8 mouse cellular contexts compared by ENCODE assay signal in the genomic region with DNA sequence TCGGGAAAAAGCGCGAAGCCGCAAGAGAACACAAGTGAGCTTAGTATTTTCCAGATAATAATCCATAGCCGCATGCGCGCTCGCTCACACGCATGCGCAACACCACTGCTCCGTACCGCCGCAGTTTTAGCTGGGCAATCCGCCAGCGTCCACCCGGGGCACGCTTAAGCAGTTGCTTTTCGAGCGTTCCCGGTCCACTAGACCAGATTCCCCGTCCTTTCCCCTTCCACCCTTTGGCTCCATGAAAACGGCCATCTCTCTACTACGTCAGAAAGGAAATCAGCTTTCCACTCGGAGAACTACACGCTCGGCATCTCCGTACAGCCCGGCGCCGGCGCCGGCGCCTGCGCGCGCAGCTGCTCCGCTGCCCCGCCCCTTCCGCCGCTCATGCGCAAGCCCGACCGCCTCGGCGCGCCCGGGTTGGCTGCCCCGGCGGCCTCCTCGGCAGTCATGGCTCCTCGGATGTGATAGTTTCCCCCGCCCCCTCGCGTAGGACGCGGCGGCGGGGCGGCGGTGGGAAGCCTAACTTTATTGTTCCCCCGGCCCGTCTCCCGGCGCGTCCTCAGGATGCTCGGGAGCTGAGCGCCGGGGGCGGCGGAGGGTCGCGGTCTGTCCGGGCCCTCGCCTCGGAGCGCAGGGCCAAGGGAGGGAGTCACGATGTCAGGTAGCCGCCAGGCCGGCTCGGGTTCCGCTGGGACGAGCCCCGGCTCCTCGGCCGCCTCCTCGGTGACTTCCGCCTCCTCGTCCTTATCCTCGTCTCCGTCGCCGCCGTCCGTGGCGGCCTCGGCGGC. TPM values are rescaled to one million over a fixed set of nuclear protein-coding genes. Genes with fewer than 3 reads are reported as not detected.
DNase-seq lines count a peak whose midpoint lies in the region; ATAC-seq lines count a peak whose summit lies in the region.
"Not testable (repeated sequence)": the region's sequence is repeated elsewhere in the genome, so short reads cannot be mapped to it uniquely, and the experiment has no call there.

TSS of gene Cop1 (plus strand) at position 540 of the 791 bp plus-strand sequence.

- peak within 1 kb of the TSS; percentile 66 for H3K4me2 ChIP-seq in intestine, embryonic 14.5 days (ENCODE audit: low read length)

- H3K4me3 ChIP-seq in intestine, embryonic 14.5 days (ENCODE audit: low read depth, low read length): peak within 1 kb of the TSS; percentile 58

- ATAC-seq in intestine, embryonic 14.5 days (replicated peaks; ENCODE audit: low FRiP score, low TSS enrichment, low read depth): peak; percentile 94

- peak within 1 kb of the TSS; percentile 83 for H3K27ac ChIP-seq in intestine, embryonic 14.5 days (ENCODE audit: low read depth)

- not testable (repeated sequence) for H3K9me3 ChIP-seq in intestine, embryonic 14.5 days (ENCODE audit: control insufficient read depth, low read length)

- H3K27me3 ChIP-seq in intestine, embryonic 14.5 days (replicated peaks; ENCODE audit: control insufficient read depth, insufficient read depth, low read length): not testable (repeated sequence)

- not testable (repeated sequence) for H3K36me3 ChIP-seq in intestine, embryonic 14.5 days (ENCODE audit: control insufficient read depth, insufficient read depth, low read length)

- intact Hi-C loops in left cerebral cortex, postnatal 14 days (cut with DNase I): loop anchor here (2.0 kb wide), 1 partner anchor 849 kb away; no protein-coding TSS in a partner anchor

- WGBS in intestine, embryonic 14.5 days: under 1% methylated on average over 70 of the region's 97 CpGs

- H3K9ac ChIP-seq in intestine, embryonic 14.5 days (ENCODE audit: low read length): peak within 1 kb of the TSS; percentile 68

- DNase-seq in adrenal gland, adult (ENCODE audit: inconsistent age in 2 of 2, low spot score in 1 of 2): peak; percentile 94 to 98
- DNase-seq in embryo, embryonic 10.5 days (ENCODE audit: low spot score): peak; percentile 91
- peak; percentile 95 for DNase-seq in gastrocnemius, postnatal 25 days
- DNase-seq in intestine, embryonic 14.5 days (ENCODE audit: low spot score): peak; percentile 96
- DNase-seq in left cerebral cortex, postnatal 14 days (ENCODE audit: low spot score in 2 of 2): peak; percentile 93
- DNase-seq in mesoderm, embryonic 11.5 days (ENCODE audit: low read depth, low spot score): peak; percentile 94
- DNase-seq in right cerebral cortex, postnatal 36 days (ENCODE audit: low spot score in 2 of 2): peak; percentile 86 to 87
- peak; percentile 91 for DNase-seq in yolk sac, embryonic 10.5 days (ENCODE audit: low spot score)

- H3K4me1 ChIP-seq in intestine, embryonic 14.5 days (replicated peaks; ENCODE audit: control insufficient read depth, insufficient read depth, low read length): peaks cover 12% of the 10 kb centered on the region; the same call in 1 of the 2 replicates

RNA-seq across cellular contexts. Expression of gene Cop1, which starts in this region (rescaled TPM):
- 100 to 1,000 TPM; 133 to 134 TPM for total RNA-seq in gastrocnemius, postnatal 25 days (2021)
- polyA plus RNA-seq in intestine, embryonic 14.5 days (2014; fragmentation: Nextera tagmentation; extraction: Ambion mirVana): 28.4 and 32.7 TPM in 2 replicates
- 100 to 1,000 TPM; 130 to 141 TPM for total RNA-seq in left cerebral cortex, postnatal 14 days (2021)

Comparison
In these comparisons a context has a peak if more than half of its experiments do, and no peak if none do; other contexts are left out.
1. Peak in every context shown above with its lines: DNase-seq, ATAC-seq, H3K4me3 ChIP-seq and H3K27ac ChIP-seq.